Mouse (Mus musculus) MEL-GATA-1-ER (cell line): ENCODE measurements at regions not wholly inside any gene's neighbourhood (a gene's known extent, or its start where the extent isn't known, plus 50 kb on each side); places are given as distances from the start of the nearest gene placed in this dataset.

Experiments
- DNase-seq: peaks from one replicate; pipeline ENCODE4 v3.0.0-alpha.2; 2012; ENCODE audit warnings: low read depth; ENCODE audit errors: extremely low read depth

- no peak for DNase-seq
These were observed 211.8 kb downstream of the CK137956 start for GRCm38 (mm10) chr4:127758961-127759360.

DNA sequence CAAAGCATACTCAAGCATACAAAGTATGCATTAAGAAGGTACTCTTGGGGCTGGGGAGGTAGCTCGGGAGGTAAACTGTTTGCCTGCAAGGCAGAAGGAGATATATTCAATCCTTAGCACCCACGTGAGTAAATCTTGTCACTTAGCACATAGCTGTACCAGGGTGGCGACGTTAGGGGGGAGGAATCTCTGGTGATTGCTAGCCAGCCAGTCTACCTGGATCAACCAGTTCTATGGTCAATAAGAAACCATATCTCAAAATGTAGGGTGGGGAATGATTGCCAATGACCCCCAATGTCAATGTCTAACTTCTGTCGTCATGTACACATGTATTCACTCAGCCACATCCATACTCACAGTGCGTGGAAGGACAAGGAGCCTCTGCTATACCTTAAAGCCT lies 214.5 kb downstream of the CK137956 start:
- no peak for DNase-seq

- DNase-seq = no peak
These were observed 220.0 kb downstream of the CK137956 start for GRCm38 (mm10) chr4:127750781-127751180.

GRCm38 (mm10) chr4:127747876-127748275 lies 222.9 kb downstream of the CK137956 start:
- no peak for DNase-seq

- no peak for DNase-seq
These were observed 234.0 kb downstream of the CK137956 start for GRCm38 (mm10) chr4:127736781-127737180.

- no peak for DNase-seq
These were observed 234.6 kb downstream of the CK137956 start for GRCm38 (mm10) chr4:127736151-127736550.

GRCm38 (mm10) chr4:127734641-127735040 lies 236.1 kb downstream of the CK137956 start:
- DNase-seq = no peak

DNA sequence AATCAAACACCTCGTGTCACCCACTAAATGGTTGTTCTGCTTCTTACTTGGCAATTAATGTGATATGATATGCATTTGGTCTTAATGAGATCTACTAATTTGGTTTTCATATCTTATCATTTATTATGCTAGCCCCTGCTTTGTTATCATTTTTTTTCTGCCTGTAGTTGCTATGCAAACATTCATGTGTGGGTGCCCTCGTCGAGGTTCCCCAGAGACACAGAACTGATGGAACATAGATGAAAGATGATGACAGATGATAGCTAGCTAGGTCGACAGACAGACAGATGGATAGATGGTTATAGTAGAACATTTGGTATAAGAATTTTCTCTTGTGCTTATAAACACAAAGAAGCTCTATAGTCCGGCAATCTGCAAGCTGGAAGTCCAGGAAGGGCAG lies 252.1 kb downstream of the CK137956 start:
- DNase-seq = no peak

GRCm38 (mm10) chr4:127712274-127712673 lies 258.5 kb downstream of the CK137956 start:
- no peak for DNase-seq

- no peak for DNase-seq
These were observed 259.9 kb downstream of the CK137956 start for GRCm38 (mm10) chr4:127710816-127711215.

- DNase-seq = no peak
These were observed 261.0 kb downstream of the CK137956 start for GRCm38 (mm10) chr4:127709746-127710145.

- DNase-seq = no peak
These were observed 262.6 kb downstream of the CK137956 start for GRCm38 (mm10) chr4:127708186-127708585.

- DNase-seq = no peak
These were observed 263.6 kb downstream of the CK137956 start for GRCm38 (mm10) chr4:127707126-127707525.

GRCm38 (mm10) chr4:127701651-127702050 lies 269.1 kb downstream of the CK137956 start:
- DNase-seq = no peak

DNA sequence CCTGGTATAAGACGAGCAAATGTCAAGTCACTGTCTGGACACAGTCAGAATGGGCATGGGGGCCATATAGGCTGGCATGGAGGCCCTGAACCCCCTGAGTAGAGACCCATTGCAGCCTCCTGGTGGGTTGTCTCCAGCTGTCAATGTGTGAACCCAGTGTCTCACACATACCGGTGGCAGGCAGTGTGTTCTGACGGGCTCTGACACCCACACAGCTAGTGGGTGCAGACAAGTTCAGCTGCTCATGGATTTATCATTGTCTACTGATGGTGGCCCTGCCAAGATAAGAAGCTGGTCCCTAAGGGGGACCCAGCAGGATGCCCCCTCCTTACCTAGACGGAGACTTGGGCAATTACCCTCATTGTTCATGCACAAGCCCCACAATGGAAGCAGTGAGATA lies 280.8 kb downstream of the CK137956 start:
- no peak for DNase-seq

DNA sequence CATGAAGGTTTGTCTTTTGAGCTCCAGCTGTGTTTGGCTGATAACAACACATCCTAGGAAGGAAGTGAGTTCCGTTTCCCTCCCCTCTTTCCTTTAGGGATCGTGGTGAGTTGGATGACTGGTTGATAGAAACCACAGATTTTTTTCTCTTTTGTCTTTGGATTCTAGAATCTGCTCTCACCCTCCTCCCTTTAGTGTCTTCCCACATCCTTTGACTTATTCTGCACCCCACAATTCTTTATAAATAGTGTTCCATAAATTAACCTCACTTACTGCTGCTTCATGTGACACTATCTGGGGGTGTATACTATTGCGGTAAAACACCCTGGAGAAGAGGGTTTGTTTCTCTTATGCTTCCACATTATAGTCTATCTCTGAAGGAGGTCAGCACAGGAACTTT lies 285.7 kb downstream of the CK137956 start:
- DNase-seq = no peak

DNA sequence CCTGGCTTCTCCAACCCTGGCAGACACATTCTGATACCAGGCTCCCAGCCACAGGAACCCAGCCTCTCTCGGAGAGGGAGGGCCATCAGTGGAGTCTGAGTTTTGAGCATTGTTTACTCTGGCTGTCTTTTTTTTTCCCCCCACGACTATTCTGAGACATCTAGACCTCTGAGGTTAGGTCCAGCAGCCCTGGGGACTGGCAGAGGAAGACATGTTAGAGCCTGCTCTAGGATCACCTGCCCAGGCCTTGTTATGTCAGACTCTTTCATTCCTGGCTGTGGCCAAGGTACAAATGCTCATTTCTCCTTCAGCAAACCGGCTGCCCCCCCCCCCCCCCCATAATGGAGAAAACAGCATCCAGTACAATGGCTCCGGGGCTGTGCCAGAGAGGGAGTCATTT lies 291.4 kb downstream of the CK137956 start:
- no peak for DNase-seq

- DNase-seq = no peak
These were observed 292.3 kb downstream of the CK137956 start for GRCm38 (mm10) chr4:127678437-127678836.

GRCm38 (mm10) chr4:127675745-127676315 lies 294.9 kb downstream of the CK137956 start:
- DNase-seq = no peak

DNA sequence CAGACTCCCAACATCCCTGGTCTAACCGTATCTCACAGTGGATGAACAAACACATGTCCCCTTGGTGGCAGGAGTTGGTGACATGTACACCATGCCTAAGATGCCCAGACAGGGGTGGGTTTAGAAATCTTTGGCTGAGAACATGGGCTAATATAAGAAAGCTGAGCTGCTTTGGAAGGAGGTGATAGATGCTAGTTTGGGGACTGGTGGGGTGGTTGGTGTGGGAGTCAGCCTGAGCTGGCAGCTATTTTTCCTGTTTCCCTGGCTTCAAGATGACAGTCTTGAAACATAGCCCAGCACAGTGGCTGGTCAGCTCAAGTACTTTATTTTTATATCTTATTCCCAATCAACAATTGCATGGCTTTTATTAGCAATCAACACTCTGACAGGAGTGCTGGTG lies 302.0 kb upstream of the Gjb5 start:
- no peak for DNase-seq

GRCm38 (mm10) chr4:127651601-127652000 lies 293.6 kb upstream of the Gjb5 start:
- no peak for DNase-seq

DNA sequence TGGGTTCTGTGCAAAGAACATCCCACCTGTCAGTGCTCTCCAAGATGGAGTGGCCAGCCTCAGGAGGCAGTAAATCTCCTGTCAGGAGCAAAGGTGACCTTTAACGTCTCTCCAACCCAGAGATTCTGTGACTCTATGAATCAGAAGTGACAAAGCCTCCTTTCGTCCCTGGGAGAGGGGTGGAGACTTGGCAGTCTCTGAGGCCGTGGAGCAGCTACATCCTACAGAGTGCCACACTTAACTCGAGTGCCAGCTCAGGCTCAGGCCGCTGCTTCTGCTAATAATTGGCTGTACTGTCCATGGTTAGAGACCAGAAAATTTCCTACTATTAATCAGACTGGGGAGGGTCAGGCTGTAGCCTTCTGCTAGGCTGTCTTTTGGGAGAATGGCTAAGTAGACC lies 290.0 kb upstream of the Gjb5 start:
- no peak for DNase-seq

DNA sequence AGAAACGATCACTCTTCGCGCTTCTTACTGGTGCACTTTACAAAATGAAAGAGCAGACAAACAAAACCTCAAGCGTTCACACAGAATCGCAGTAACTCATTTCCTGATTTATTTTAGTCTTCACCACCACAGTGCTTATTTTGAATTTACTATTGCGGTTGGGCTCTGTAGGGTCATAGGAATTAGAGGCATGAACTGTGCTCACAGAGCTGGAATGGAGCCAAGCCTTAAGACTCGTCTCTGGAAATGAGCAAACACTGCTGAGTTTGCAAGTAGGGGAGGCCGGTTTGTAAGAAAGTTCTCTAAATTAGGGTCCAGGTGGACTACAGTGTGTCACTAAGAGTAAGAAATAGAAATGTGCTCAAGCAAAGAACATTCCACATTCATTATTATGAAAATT lies 289.2 kb upstream of the Gjb5 start:
- no peak for DNase-seq
